21 mouse cellular contexts compared by ENCODE assay signal in genomic region chr5:134272761-134273160, GRCm38 (mm10). TPM values are rescaled to one million over a fixed set of nuclear protein-coding genes. Genes with fewer than 3 reads are reported as not detected.
A peak's percentile ranks its signal among the peaks of the same experiment; 100 is the strongest.
DNase-seq lines count a peak whose midpoint lies in the region; ATAC-seq lines count a peak whose summit lies in the region.
"Had no signal": no experiment of that assay in that cellular context is flagged by ENCODE, and none has a peak within 500 bp of the region (broad histone marks: within the 10 kb centered on the region; RNA-seq: fewer than 3 reads in every experiment).

No protein-coding gene starts in this region.

- no peak overlapping the region for H3K9ac ChIP-seq in kidney, embryonic 16.5 days (replicated peaks; ENCODE audit: low read length)
- H3K9ac ChIP-seq: forebrain, embryonic 13.5 days; heart, embryonic 13.5 days; hindbrain, embryonic 15.5 days; limb, embryonic 12.5 days; liver, embryonic 12.5 days had no signal

- peak; percentile 66 for DNase-seq in kidney, adult 11 months
- peak; percentile 35 for DNase-seq in thymus, postnatal 14 days
- DNase-seq in thymus, postnatal 10 days (ENCODE audit: low spot score in 2 of 2) = no peak
- peak; percentile 50 for DNase-seq in kidney, postnatal 14 days
- DNase-seq in right cerebral cortex, postnatal 36 days (ENCODE audit: low spot score in 2 of 2) = no peak
- DNase-seq in right cerebral cortex, postnatal 14 days = no peak
- DNase-seq: adrenal gland, adult 8-10 months; B cell, adult 2 months; cerebellum, adult 9-10 months; heart, adult 18-20 months; heart, postnatal 36 days; layer of hippocampus, adult 9-11 months; lung, adult 2 months had no signal

- no peaks in the 10 kb centered on the region for H3K4me1 ChIP-seq in kidney, embryonic 16.5 days (ENCODE audit: insufficient read depth, low read length)
- H3K4me1 ChIP-seq: forebrain, embryonic 13.5 days; hindbrain, embryonic 15.5 days; limb, embryonic 12.5 days; liver, embryonic 12.5 days had no signal

- H3K4me3 ChIP-seq in kidney, embryonic 16.5 days (ENCODE audit: low read length) = no peak overlapping the region
- H3K4me3 ChIP-seq: erythroblast, embryonic 14.5 days; forebrain, embryonic 13.5 days; heart, embryonic 13.5 days; hindbrain, embryonic 15.5 days; limb, embryonic 12.5 days; liver, embryonic 12.5 days had no signal

- 78% methylated on average over 11 of the region's 11 CpGs for WGBS in kidney, embryonic 16.5 days

- no peak for ATAC-seq in kidney, embryonic 16.5 days (ENCODE audit: low FRiP score, low TSS enrichment)
- ATAC-seq: forebrain, embryonic 13.5 days; intestine, embryonic 16.5 days; liver, embryonic 12.5 days had no signal

- no peaks in the 10 kb centered on the region for H3K27me3 ChIP-seq in kidney, embryonic 16.5 days (ENCODE audit: insufficient read depth, low read length)
- H3K27me3 ChIP-seq: forebrain, embryonic 13.5 days; heart, embryonic 13.5 days; hindbrain, embryonic 15.5 days; limb, embryonic 12.5 days; liver, embryonic 12.5 days had no signal

- no peak overlapping the region for H3K4me2 ChIP-seq in kidney, embryonic 16.5 days (replicated peaks; ENCODE audit: low read depth, low read length)
- H3K4me2 ChIP-seq: forebrain, embryonic 13.5 days; heart, embryonic 13.5 days; hindbrain, embryonic 15.5 days; limb, embryonic 12.5 days; liver, embryonic 12.5 days had no signal

- H3K36me3 ChIP-seq in kidney, embryonic 16.5 days (ENCODE audit: insufficient read depth, low read length) = peaks cover 77% of the 10 kb centered on the region

- H3K27ac ChIP-seq in kidney, embryonic 16.5 days (ENCODE audit: low read length) = no peak overlapping the region
- H3K27ac ChIP-seq: forebrain, embryonic 13.5 days; heart, embryonic 13.5 days; hindbrain, embryonic 15.5 days; limb, embryonic 12.5 days; liver, embryonic 12.5 days had no signal

- H3K9me3 ChIP-seq in kidney, embryonic 16.5 days (ENCODE audit: low read length) = no peaks in the 10 kb centered on the region
- H3K9me3 ChIP-seq: forebrain, embryonic 13.5 days; heart, embryonic 13.5 days; hindbrain, embryonic 15.5 days; limb, embryonic 12.5 days; liver, embryonic 12.5 days had no signal

RNA-seq across cellular contexts. Expression of gene Gtf2i, which starts 41.8 kb away (rescaled TPM):
- polyA plus RNA-seq in kidney, embryonic 16.5 days (2015; fragmentation: Nextera tagmentation; extraction: Ambion mirVana) = 179 and 192 TPM in 2 replicates

RNA-seq across cellular contexts. Expression of gene Ncf1, which starts 43.3 kb away (rescaled TPM):
- 2.5 and 4.2 TPM in 2 replicates for polyA plus RNA-seq in kidney, embryonic 16.5 days (2015; fragmentation: Nextera tagmentation; extraction: Ambion mirVana)

Comparison
In these comparisons a context has a peak if more than half of its experiments do, and no peak if none do; other contexts are left out.
1. DNase-seq: peak in kidney, adult 11 months (single experiment), thymus, postnatal 14 days (single experiment) and kidney, postnatal 14 days (single experiment); none in thymus, postnatal 10 days (0 of 2), right cerebral cortex, postnatal 36 days (0 of 2) and right cerebral cortex, postnatal 14 days (single experiment).